Mouse (Mus musculus) layer of hippocampus, adult 11-12 months (tissue): ENCODE data around the gene Cabp1.
"Not testable (repeated sequence)": the region's sequence is repeated elsewhere in the genome, so short reads cannot be mapped to it uniquely, and the experiment has no call there.

ENCODE experiments used
- DNase-seq: peaks from one replicate; pipeline ENCODE4 v3.0.0; 2022; ENCODE audit warnings: low spot score

The Cabp1 gene

GRCm38 (mm10) chr5:115170150-115170549 lies 24.0 kb downstream of the Cabp1 start:
- DNase-seq, result no peak

GRCm38 (mm10) chr5:115168641-115169415 lies 25.4 kb downstream of the Cabp1 start:
- DNase-seq, result no peak

GRCm38 (mm10) chr5:115167396-115167795 lies 26.8 kb downstream of the Cabp1 start:
- DNase-seq, result no peak

- no peak for DNase-seq
These were observed 27.4 kb downstream of the Cabp1 start for GRCm38 (mm10) chr5:115166815-115167194.

GRCm38 (mm10) chr5:115165895-115166814 lies 28.0 kb downstream of the Cabp1 start:
- no peak for DNase-seq

- no peak for DNase-seq
These were observed 28.8 kb downstream of the Cabp1 start for GRCm38 (mm10) chr5:115165351-115165750.

- DNase-seq, result not testable (repeated sequence)
These were observed 29.7 kb downstream of the Cabp1 start for GRCm38 (mm10) chr5:115164446-115164845.

- DNase-seq, result peak; percentile 65
These were observed 30.6 kb downstream of the Cabp1 start for GRCm38 (mm10) chr5:115163563-115163962.

- DNase-seq, result not testable (repeated sequence)
These were observed 32.3 kb downstream of the Cabp1 start for GRCm38 (mm10) chr5:115161940-115162279.

GRCm38 (mm10) chr5:115161064-115161939 lies 32.9 kb downstream of the Cabp1 start:
- DNase-seq, result no peak

GRCm38 (mm10) chr5:115160655-115161054 lies 33.5 kb downstream of the Cabp1 start:
- no peak for DNase-seq

- DNase-seq, result no peak
These were observed 35.0 kb downstream of the Cabp1 start for GRCm38 (mm10) chr5:115159165-115159564.

- peak; percentile 99 for DNase-seq
These were observed 35.9 kb downstream of the Cabp1 start, which contains the start of gene Mlec for GRCm38 (mm10) chr5:115158040-115158983. Mlec (minus strand) TSS chr5:115158179.

GRCm38 (mm10) chr5:115156933-115157589 lies 37.1 kb downstream of the Cabp1 start:
- no peak for DNase-seq

GRCm38 (mm10) chr5:115156401-115156800 lies 37.8 kb downstream of the Cabp1 start:
- no peak for DNase-seq

- DNase-seq, result no peak
These were observed 38.4 kb downstream of the Cabp1 start for GRCm38 (mm10) chr5:115155831-115156230.

- DNase-seq, result no peak
These were observed 39.0 kb downstream of the Cabp1 start for GRCm38 (mm10) chr5:115155156-115155631.

- DNase-seq, result no peak
These were observed 41.8 kb downstream of the Cabp1 start for GRCm38 (mm10) chr5:115152132-115152956.

GRCm38 (mm10) chr5:115151457-115151856 lies 42.7 kb downstream of the Cabp1 start:
- no peak for DNase-seq
